Mouse (Mus musculus) lung, adult 2 months (tissue): Measurements from ENCODE around the gene Usp11.
"Not testable (repeated sequence)": the region's sequence is repeated elsewhere in the genome, so short reads cannot be mapped to it uniquely, and the experiment has no call there.

Experiments
- CTCF ChIP-seq: fragments of 200-500 bp; IDR thresholded peaks from 2 replicates; pipeline ENCODE4 v1.5.1; 2011; ENCODE audit warnings: mild to moderate bottlenecking, low read length, control low read depth; ENCODE audit not compliant: insufficient read depth
- POLR2A ChIP-seq: fragments of 200-500 bp; IDR thresholded peaks from 2 replicates; pipeline ENCODE4 v1.6.1; 2011; ENCODE audit warnings: low read depth, mild to moderate bottlenecking, control low read depth, low read length, borderline replicate concordance; ENCODE audit errors: extremely low read depth

GRCm38 (mm10) chrX:20730048-20730447 lies 26.3 kb downstream of the Usp11 start:
- TF ChIP-seq CTCF, POLR2A: not testable (repeated sequence)
